Mouse (Mus musculus): ENCODE results near the gene AC129217.1. TPM values are rescaled to one million over a fixed set of nuclear protein-coding genes. Genes with fewer than 3 reads are reported as not detected.

Gene AC129217.1
- not detected in 2 replicates for polyA plus RNA-seq (2014; fragmentation: Nextera tagmentation; extraction: Ambion mirVana)

DNA sequence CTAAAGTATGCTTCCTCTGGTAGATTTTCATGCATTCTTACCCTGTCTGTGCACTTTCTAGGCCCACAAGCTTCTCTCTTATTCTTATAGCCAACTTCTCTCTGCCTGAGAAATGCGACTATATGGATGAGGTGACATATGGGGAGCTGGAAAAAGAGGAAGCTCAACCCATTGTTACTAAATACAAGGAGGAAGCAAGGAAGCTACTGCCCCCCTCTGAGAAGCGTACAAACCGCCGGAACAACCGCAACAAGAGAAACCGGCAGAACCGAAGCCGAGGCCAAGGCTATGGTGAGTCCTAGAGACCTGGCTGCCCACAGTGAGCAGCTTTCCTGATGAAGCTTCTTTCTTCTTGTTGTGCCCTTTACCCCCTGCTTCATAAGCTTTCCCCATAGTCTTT lies at the start of gene AC129217.1:
Gene AC129217.1 (plus strand): TSS at position 114 of the 400 bp plus-strand sequence.
- Histone ChIP-seq H3K4me1 (ENCODE audit: control insufficient read depth, insufficient read depth, low read length) (no peaks in the 10 kb centered on the region), H3K9me3 (ENCODE audit: control insufficient read depth, low read length) (no peaks in the 10 kb centered on the region), H3K4me2 (ENCODE audit: low read depth, low read length) (no peak within 1 kb of the TSS), H3K27ac (ENCODE audit: low read depth, low read length) (no peak within 1 kb of the TSS), H3K27me3 (ENCODE audit: control insufficient read depth, insufficient read depth, low read length) (no peaks in the 10 kb centered on the region), H3K36me3 (ENCODE audit: control insufficient read depth, insufficient read depth, low read length) (peaks cover 91% of the 10 kb centered on the region), H3K4me3 (ENCODE audit: low read depth, low read length) (no peak within 1 kb of the TSS), H3K9ac (replicated peaks; ENCODE audit: low read depth, low read length) (no peak within 1 kb of the TSS)
- no peak for ATAC-seq (ENCODE audit: low read depth)
- WGBS: 96% methylated on average over 8 of the region's 8 CpGs

DNA sequence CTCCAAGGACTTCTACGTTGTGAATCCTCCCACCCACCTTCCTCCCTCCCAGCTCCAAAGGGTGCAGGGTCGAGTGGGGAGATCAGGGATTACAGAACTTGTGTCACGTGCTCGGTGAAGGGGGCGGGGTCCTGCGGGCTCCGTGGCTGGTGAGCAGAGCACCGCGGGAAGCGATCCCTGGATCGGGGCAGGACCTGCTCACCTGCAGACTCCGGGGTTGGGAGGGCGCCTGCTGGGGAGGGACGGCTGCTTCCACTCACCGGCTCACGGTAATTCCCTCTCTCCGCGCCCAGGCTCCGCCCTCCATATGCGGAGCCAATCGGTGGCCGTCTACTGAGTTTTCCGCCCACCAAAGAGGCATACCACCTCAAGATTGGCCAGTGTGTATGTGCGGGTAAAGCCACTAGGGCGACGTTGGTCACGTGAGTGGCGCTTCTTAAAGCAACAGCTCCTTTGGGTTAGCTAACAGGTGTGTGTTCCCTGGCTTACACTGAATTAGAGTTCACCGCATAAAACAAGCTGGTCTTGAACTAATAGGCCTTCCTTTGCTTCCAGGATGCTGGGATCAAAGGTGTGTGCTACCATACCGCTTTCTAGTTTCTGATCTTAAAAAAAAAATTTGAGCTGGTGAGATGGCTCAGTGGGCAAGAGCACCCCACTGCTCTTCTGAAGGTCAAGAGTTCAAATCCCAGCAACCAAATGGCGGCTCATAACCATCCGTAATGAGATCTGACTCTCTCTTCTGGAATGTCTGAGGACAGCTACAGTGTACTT lies 43.4 kb upstream of the AC129217.1 start, which contains the start of gene Taf6l:
Gene Taf6l (minus strand): TSS at position 410 of the 774 bp plus-strand sequence.
- peak within 1 kb of the TSS; percentile 67 for H3K27ac ChIP-seq (ENCODE audit: low read depth, low read length)
- peak; percentile 100 for ATAC-seq (ENCODE audit: low read depth)
- no peaks in the 10 kb centered on the region for H3K27me3 ChIP-seq (ENCODE audit: control insufficient read depth, insufficient read depth, low read length)
- peaks cover 10% of the 10 kb centered on the region; the same call in 1 of the 2 replicates for H3K4me1 ChIP-seq (ENCODE audit: control insufficient read depth, insufficient read depth, low read length)
- peak within 1 kb of the TSS; percentile 72 for H3K4me2 ChIP-seq (ENCODE audit: low read depth, low read length)
- WGBS: under 1% methylated on average over 31 of the region's 32 CpGs
- H3K4me3 ChIP-seq (ENCODE audit: low read depth, low read length): peak within 1 kb of the TSS; percentile 71
- peaks cover 19% of the 10 kb centered on the region; the same call in 1 of the 2 replicates for H3K36me3 ChIP-seq (ENCODE audit: control insufficient read depth, insufficient read depth, low read length)
- no peaks in the 10 kb centered on the region for H3K9me3 ChIP-seq (ENCODE audit: control insufficient read depth, low read length)
- H3K9ac ChIP-seq (replicated peaks; ENCODE audit: low read depth, low read length): peak within 1 kb of the TSS; percentile 69

DNA sequence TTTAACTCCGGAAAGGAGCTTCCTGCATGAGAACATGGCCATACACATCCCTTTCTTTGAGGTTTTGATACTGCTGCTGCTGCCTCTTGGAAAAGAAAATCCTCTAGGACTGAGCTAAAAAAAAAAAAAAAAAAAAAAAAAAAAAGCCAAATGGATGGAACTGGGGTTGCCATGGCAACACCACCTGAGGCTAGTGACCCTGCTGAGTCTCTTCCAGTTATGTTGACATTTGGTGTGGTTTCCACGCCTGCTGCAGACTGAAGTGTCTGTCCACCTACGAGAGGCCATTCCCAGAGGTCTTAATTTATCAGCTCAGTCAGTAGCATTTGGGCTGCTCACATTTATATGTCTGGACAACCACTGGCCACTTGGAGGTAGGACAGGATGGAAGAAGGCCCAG lies 41.1 kb upstream of the AC129217.1 start:
- no peak for ATAC-seq (ENCODE audit: low read depth)
- Histone ChIP-seq H3K27ac (ENCODE audit: low read depth, low read length) (no peak overlapping the region), H3K27me3 (ENCODE audit: control insufficient read depth, insufficient read depth, low read length) (no peaks in the 10 kb centered on the region), H3K4me3 (ENCODE audit: low read depth, low read length) (no peak overlapping the region), H3K4me1 (ENCODE audit: control insufficient read depth, insufficient read depth, low read length) (peaks cover 10% of the 10 kb centered on the region; the same call in 1 of the 2 replicates), H3K9ac (replicated peaks; ENCODE audit: low read depth, low read length) (no peak overlapping the region), H3K9me3 (ENCODE audit: control insufficient read depth, low read length) (no peaks in the 10 kb centered on the region), H3K36me3 (ENCODE audit: control insufficient read depth, insufficient read depth, low read length) (peaks cover 7% of the 10 kb centered on the region), H3K4me2 (ENCODE audit: low read depth, low read length) (no peak overlapping the region)
- 20% methylated on average over 3 of the region's 3 CpGs for WGBS

DNA sequence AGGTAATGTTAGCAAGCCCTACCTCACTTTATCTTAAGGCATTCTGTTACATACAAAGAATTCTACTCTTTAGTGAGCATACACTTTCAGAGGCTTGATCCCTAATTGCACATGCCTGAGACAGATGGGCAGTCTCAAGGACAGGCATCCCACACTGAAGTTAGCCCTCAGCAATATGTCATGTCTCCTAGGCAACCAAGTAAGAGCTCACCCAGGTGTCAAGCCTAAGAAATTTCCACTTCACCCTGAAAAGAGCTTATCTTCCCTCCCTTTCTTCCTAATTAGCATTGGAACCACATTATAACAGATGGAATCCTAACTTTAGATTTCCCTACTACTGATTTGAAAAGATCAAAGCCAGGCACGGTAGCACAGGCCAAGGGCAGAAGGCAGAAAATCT lies 40.4 kb upstream of the AC129217.1 start:
- no peak overlapping the region for H3K9ac ChIP-seq (replicated peaks; ENCODE audit: low read depth, low read length)
- no peak overlapping the region for H3K4me2 ChIP-seq (ENCODE audit: low read depth, low read length)
- H3K36me3 ChIP-seq (ENCODE audit: control insufficient read depth, insufficient read depth, low read length): peaks cover 12% of the 10 kb centered on the region
- no peaks in the 10 kb centered on the region for H3K9me3 ChIP-seq (ENCODE audit: control insufficient read depth, low read length)
- 62% methylated on average over 1 of the region's 1 CpGs for WGBS
- H3K27me3 ChIP-seq (ENCODE audit: control insufficient read depth, insufficient read depth, low read length): no peaks in the 10 kb centered on the region
- H3K27ac ChIP-seq (ENCODE audit: low read depth, low read length): no peak overlapping the region
- peaks cover 10% of the 10 kb centered on the region; the same call in 1 of the 2 replicates for H3K4me1 ChIP-seq (ENCODE audit: control insufficient read depth, insufficient read depth, low read length)
- ATAC-seq (ENCODE audit: low read depth): no peak
- H3K4me3 ChIP-seq (ENCODE audit: low read depth, low read length): no peak overlapping the region

DNA sequence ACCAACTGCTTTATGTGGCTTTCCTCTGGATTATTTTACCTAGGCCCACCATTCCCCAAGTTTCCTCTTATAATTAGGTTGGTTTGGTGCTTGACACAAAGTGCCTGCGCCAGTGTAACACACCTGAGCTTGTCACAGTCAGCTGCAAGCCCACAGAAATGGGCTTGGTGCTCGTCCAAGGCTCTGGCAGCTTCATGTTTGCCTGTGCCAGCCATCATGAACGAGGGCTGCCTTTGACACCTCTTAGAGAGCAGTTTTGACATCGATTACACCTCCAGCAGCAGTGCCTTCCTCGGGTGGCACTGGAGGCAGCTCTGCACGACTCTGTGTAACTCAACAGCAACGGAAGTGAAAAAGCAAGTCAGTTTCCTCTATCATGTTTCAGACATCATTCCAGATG lies 39.4 kb upstream of the AC129217.1 start:
- H3K4me1 ChIP-seq (ENCODE audit: control insufficient read depth, insufficient read depth, low read length): peaks cover 10% of the 10 kb centered on the region; the same call in 1 of the 2 replicates
- H3K27ac ChIP-seq (ENCODE audit: low read depth, low read length): no peak overlapping the region
- ATAC-seq (ENCODE audit: low read depth): no peak
- no peak overlapping the region for H3K4me3 ChIP-seq (ENCODE audit: low read depth, low read length)
- 86% methylated on average over 7 of the region's 7 CpGs for WGBS
- peaks cover 16% of the 10 kb centered on the region for H3K36me3 ChIP-seq (ENCODE audit: control insufficient read depth, insufficient read depth, low read length)
- H3K4me2 ChIP-seq (ENCODE audit: low read depth, low read length): no peak overlapping the region
- H3K9me3 ChIP-seq (ENCODE audit: control insufficient read depth, low read length): no peaks in the 10 kb centered on the region
- H3K27me3 ChIP-seq (ENCODE audit: control insufficient read depth, insufficient read depth, low read length): no peaks in the 10 kb centered on the region
- H3K9ac ChIP-seq (replicated peaks; ENCODE audit: low read depth, low read length): no peak overlapping the region

DNA sequence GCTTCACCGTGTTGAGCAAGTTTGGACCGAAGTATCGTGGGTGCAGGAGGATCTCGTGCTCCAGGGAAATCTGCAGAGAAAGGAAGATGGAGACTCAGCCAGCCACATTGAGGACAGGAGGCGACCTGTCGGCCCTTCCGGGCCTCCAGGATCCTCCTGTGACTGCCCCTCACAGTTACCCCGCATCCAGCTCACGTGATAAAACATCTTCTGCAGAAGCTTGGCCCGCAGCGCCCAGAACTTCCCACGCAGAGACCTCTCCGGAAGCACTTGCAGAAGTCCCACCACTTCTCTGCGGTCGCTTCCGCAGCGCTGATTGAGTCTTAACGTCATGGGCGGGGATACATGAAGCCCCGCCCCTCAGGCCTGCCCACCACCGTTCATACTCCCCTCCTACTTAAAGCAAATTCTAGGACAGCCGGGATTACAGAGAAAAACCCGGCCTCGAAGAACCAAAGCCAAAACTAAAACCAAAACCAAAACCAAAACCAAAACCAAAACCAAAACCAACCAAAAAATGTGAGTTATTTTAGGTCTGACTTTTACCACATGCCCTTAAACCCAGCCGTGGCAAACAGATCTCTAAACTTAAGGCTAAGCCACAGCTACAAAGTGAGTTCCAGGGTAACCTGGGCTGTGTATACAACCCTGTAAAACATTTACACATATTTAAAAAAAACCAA lies 31.2 kb upstream of the AC129217.1 start, which contains the start of gene Polr2g:
Gene Polr2g (minus strand): TSS at position 314 of the 683 bp plus-strand sequence.
- Histone ChIP-seq H3K4me1 (ENCODE audit: control insufficient read depth, insufficient read depth, low read length) (peaks cover 15% of the 10 kb centered on the region; the same call in 1 of the 2 replicates), H3K4me2 (ENCODE audit: low read depth, low read length) (peak within 1 kb of the TSS; percentile 95), H3K9me3 (ENCODE audit: control insufficient read depth, low read length) (no peaks in the 10 kb centered on the region), H3K27ac (ENCODE audit: low read depth, low read length) (no peak within 1 kb of the TSS), H3K36me3 (ENCODE audit: control insufficient read depth, insufficient read depth, low read length) (peaks cover 12% of the 10 kb centered on the region), H3K9ac (replicated peaks; ENCODE audit: low read depth, low read length) (peak within 1 kb of the TSS; percentile 63), H3K4me3 (ENCODE audit: low read depth, low read length) (peak within 1 kb of the TSS; percentile 77), H3K27me3 (ENCODE audit: control insufficient read depth, insufficient read depth, low read length) (no peaks in the 10 kb centered on the region)
- WGBS: 1% methylated on average over 25 of the region's 25 CpGs
- ATAC-seq (ENCODE audit: low read depth): peak; percentile 71

DNA sequence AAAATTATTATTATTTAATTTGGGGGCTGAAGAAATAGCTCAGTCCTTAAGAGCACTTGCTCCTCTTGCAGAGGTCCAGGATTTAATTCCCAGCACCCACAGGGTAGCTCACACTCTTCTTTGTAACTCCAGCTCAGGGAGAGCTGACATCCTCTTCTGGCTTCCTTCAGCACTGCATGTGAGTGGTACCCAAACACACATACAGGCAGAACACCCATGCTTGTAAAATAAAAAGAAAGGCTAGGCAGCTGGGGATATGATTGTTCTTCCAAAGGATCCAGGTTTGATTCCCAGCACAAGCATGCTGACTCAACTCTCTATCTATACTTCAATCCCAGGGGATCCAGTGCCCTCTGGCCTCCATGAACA lies 30.6 kb upstream of the AC129217.1 start:
- no peak overlapping the region for H3K4me3 ChIP-seq (ENCODE audit: low read depth, low read length)

DNA sequence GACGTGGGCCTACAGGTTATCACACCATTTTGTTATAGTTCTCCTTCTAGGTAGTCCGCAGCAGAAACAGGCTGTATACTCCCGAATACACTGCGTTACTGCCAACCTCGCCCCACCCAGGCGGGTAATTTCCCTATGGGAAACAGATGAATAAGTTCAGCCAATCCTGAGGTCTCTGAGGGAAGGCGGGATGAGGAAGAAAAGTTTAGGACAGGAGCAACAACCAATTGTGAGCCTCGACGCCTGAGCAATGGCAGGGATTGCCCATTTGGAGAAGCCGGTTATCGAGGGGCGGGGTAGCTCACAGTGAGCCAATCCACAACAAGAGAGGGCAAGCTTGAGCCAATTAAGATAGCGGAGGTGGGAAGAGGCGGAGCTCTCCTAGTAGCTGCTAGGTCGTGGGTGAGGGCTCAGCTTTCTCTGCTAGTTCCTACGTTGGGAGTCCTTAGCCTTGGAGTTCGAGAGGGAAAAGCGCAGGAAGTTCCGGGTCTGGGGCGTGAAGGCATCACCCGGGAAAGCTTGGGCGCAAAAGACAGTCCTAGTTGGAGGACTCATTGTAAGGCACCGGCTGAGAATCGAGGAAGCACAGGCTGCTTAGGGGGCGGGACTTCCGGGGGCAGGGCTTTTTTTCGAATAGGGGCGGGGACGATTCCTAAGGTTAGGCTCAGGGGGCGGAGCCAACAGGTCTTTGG lies 27.3 kb upstream of the AC129217.1 start, which contains the start of gene Zbtb3:
Gene Zbtb3 (plus strand): TSS at position 426 of the 692 bp plus-strand sequence.
- H3K9me3 ChIP-seq (ENCODE audit: control insufficient read depth, low read length): no peaks in the 10 kb centered on the region
- H3K9ac ChIP-seq (replicated peaks; ENCODE audit: low read depth, low read length): peak within 1 kb of the TSS; percentile 67
- no peaks in the 10 kb centered on the region for H3K27me3 ChIP-seq (ENCODE audit: control insufficient read depth, insufficient read depth, low read length)
- peak within 1 kb of the TSS; percentile 86 for H3K4me2 ChIP-seq (ENCODE audit: low read depth, low read length)
- peak within 1 kb of the TSS; percentile 77 for H3K27ac ChIP-seq (ENCODE audit: low read depth, low read length)
- H3K4me1 ChIP-seq (ENCODE audit: control insufficient read depth, insufficient read depth, low read length): peaks cover 12% of the 10 kb centered on the region; the same call in 1 of the 2 replicates
- H3K36me3 ChIP-seq (ENCODE audit: control insufficient read depth, insufficient read depth, low read length): peaks cover 10% of the 10 kb centered on the region; the same call in 1 of the 2 replicates
- peak within 1 kb of the TSS; percentile 58 for H3K4me3 ChIP-seq (ENCODE audit: low read depth, low read length)
- ATAC-seq (ENCODE audit: low read depth): peak; percentile 97
- under 1% methylated on average over 30 of the region's 30 CpGs for WGBS

More for the DNA sequence above, 30.6 kb upstream of the AC129217.1 start:
- no peaks in the 10 kb centered on the region for H3K9me3 ChIP-seq (ENCODE audit: control insufficient read depth, low read length)
- H3K4me1 ChIP-seq (ENCODE audit: control insufficient read depth, insufficient read depth, low read length): peaks cover 15% of the 10 kb centered on the region; the same call in 1 of the 2 replicates
- H3K36me3 ChIP-seq (ENCODE audit: control insufficient read depth, insufficient read depth, low read length): peaks cover 7% of the 10 kb centered on the region
- no peak overlapping the region; the same call in 1 of the 2 replicates for H3K9ac ChIP-seq (replicated peaks; ENCODE audit: low read depth, low read length)
- ATAC-seq (ENCODE audit: low read depth): no peak
- no peaks in the 10 kb centered on the region for H3K27me3 ChIP-seq (ENCODE audit: control insufficient read depth, insufficient read depth, low read length)
- peak overlapping the region; percentile 95; the same call in 1 of the 2 replicates for H3K4me2 ChIP-seq (ENCODE audit: low read depth, low read length)
- H3K27ac ChIP-seq (ENCODE audit: low read depth, low read length): no peak overlapping the region

Measured in neural tube, embryonic 14.5 days (tissue).